Mouse (Mus musculus) hematopoietic stem cell, adult 5-6 weeks (primary cell): ENCODE data around the gene Dlec1. TPM values are rescaled to one million over a fixed set of nuclear protein-coding genes. Genes with fewer than 3 reads are reported as not detected.
A peak's percentile ranks its signal among the peaks of the same experiment; 100 is the strongest.

Source experiments
- ATAC-seq, 2 experiments: fragments of 125-278 bp in 1 of 2; replicated peaks in 1 of 2; 2 replicates each; pipeline ENCODE4 v1.8.0; 2016 to 2017; ENCODE audit warnings: inconsistent platforms in 2 of 2, mild to moderate bottlenecking in 2 of 2, moderate number of reproducible peaks in 2 of 2, low read depth in 1 of 2, moderate TSS enrichment in 1 of 2; ENCODE audit not compliant: low FRiP score in 2 of 2, poor library complexity in 2 of 2, severe bottlenecking in 2 of 2, insufficient read depth in 1 of 2, low TSS enrichment in 1 of 2
- total RNA-seq: library from RNA; stranded (forward); fragments of 172-1452, 232-1000 nt; gene quantifications from 2 replicates; pipeline ENCODE4 v1.2.3, GENCODE M21; 2017

The Dlec1 gene
- 0.55 TPM in 1 of 2 replicates, not detected in the other for total RNA-seq

DNA sequence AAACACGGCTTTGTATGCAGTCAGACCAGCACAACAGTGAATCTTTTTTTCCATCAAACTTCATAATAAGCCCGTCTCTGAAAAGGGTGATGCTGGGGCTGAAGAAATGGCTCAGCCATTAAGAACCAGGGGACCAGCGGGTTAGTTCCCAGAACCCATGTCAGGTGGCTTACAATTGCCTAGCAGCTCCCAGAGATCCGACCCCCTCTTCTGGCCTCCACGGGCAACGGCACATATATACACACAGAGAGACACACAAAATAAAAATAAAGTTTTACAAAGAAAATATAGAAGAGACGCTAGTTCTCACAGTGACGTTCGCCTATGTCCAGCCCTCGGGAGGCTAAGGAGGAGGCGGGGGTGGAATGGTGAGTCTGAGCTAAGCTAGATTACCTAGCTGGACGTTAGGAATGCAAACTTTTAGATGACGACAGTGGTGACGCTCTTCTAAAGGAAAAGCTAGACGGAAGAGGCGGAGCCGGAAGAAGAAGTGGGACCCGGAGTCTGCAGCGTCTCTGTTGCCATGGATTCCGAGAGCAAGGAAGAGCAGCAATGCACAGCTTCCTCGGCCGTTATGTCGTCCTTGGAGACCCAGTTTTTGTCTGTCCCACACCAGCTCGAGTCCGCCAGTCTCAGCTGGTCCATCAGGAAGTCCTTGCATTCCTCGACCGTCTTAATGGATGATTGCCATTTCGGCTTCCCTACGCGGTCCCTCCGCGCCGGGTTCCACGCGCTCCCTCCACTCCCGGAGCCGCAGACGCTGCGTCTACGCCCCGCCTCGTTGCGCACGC lies at the start of gene Dlec1:
TSS of gene Dlec1 (plus strand) at position 487 of the 791 bp plus-strand sequence.
- ATAC-seq = peak; percentile 92 to 96

DNA sequence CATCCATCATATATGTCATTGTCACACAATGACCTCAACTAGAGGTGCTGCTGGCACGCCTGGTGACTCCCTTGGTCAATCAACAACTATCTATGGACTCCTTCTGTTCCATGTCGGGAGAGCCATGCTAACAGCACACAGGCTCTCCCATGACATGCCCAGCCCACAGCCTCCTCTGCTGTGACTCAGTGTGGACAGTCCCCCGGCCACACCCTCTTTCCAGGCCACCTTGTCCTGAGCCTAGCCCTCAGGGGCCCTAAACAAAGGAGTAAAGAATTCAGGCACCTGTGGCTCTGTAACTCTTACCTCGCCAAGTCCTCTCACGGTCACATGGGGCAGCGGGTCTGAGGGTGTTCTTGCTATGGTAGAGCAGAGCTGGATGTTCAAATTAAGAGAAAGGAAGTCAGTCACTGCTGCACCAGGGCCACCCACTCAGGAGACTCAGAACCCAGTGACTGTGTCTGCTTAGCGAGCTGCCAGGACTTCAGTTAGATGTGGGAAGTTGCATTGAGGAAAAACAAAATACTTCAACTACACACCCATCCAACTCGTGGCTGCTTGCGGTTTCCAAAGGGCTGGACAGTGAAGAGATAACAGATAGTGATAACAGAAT lies 48.2 kb upstream of the Dlec1 start:
- ATAC-seq = 0 out of 4 replicates have a peak, but pooled peaks of 1 of the 2 experiments have one; percentile 13

DNA sequence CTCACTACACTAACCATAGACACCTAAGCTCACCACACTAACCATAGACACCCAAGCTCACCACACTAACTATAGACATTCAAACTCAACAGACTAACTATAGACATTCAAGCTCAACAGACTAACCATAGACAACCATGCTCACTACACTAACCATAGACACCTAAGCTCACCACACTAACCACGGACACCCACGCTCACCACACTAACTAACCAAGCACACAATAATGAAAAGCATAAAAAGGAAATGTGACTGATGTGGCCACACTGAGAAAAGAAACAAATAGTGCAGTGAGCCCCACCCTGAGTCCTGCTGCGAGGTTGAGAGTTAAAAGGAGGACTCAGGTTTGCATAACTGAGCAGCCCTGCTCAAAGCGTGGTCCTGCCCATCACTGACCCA lies 46.9 kb upstream of the Dlec1 start:
- no peak for ATAC-seq

DNA sequence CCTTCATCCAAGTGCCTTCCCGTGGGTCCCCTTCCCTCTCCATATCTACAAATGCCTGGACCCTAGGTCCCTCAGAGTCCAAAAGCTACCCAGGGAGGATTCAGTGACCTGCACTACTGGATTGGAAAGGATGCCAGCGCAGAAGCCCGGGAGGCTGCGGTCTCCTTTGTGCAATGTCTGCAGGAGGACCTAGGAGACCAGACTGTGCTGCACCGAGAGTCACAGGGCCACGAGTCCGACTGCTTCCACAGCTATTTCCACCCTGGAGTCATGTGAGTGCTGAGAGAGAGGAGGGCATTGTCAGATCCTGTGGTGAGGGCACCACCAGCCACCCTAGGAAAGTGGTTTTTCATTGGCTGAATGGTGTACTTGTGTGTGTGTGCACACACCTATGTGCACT lies 44.0 kb upstream of the Dlec1 start:
- no peak for ATAC-seq

DNA sequence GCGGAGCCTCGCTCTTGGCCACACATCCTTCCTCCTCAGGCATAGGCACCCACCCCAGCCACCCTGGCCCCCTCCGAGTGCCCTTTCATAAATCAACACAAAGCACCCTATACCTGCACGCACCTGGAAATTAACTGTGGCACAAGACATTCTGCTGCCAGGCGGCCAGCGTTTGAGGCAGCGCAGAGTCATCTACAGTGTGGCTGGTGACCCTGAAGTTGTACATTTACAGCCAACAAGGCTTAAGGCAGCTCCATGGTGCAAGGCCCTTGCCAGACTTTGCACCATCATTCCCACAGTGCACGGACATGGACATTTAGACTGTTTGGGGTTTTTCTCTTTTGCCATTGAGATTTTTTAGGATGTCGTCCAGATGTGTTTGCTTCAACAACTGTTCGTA lies 41.6 kb upstream of the Dlec1 start:
- ATAC-seq = no peak

DNA sequence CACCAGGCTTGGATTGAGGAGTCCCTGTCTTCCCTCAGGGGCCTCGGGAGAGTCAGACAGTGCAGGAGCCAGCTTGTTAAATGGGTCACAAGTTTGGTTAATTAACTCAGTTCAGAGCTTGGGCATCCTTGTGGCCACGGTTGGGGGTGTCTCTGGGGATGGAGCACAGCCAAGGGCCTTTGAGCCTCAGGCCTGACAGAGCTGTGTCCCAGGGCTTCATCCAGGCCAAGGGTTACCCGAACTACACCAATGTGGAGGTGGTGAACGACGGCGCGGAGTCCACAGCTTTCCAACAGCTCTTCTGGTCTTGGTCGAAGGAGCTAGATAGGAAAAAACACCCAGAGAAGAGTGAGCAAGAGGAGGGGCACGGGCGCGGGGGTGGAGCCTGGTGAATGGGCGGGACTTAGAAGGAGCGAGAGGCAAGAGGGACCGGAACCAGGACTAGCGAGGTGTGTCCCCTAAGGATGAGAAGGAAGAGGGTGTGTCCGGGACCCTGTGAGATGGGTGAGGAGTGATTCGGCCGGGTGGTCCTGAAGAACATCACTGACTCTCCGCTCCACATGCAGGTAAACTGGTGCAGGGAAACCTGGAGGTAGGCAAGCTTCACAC lies 39.1 kb upstream of the Dlec1 start:
- peak; percentile 8 to 26; a peak in 1 of 4 replicates for ATAC-seq

DNA sequence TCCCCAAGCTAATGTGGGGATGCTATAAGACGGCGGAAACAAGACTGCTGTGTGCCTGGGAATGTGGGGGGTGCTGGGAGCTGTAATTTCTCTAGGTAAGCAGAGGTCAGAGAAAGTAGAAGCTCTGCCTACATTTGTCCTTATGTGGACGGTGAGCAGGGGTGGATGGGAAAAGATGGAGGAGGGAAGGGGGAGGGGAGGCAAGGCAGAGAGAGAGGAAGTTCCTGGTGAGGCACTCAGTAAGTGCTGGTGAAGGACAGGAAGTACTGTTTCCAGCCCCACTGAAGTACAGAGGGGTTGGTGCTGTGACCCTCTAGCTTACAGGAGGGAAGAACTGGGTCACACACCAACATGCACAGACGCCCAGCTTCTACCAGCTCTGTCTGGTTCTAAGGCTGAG lies 38.0 kb upstream of the Dlec1 start:
- ATAC-seq = peak; percentile 46 to 58; a peak in 3 of 4 replicates

DNA sequence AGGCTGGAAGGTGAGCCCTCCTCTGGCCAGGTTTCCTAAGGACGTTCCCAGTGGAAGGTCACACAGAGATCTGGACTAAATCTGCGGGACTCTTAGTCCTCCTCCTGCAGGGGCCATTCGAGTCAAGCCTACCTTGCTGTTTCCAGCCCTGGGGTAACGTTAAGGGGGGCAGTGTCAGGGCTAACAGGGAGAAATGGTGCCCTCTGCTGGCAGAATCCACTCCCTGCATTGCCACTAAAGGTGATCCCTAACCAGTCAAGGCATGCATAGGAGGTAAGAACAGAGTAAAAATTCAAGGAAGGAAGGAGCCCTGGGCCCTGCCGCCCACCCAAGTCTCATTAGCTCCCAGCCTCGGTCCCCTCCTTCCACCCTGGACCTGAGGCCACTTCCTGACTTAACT lies 34.7 kb upstream of the Dlec1 start:
- ATAC-seq = peak; percentile 64 to 79; a peak in 3 of 4 replicates

DNA sequence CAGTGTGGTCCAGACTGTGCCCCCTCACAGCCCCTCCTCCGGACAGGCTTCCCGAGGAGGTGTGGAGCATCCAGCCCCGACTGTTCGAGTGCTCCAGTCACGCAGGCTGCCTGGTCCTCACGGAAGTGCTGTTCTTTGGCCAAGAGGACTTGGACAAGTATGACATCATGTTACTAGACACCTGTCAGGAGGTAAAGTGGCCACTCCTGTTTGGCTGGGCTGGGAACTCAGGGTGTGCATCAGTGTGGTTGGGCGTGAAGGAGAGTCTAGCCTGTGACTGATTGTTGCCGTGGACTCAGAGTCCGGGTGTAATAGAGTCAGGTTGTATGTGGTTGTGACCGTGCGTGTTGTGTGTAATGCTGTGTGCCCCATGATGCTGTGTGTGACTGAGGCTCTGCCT lies 34.0 kb upstream of the Dlec1 start:
- ATAC-seq = no peak

DNA sequence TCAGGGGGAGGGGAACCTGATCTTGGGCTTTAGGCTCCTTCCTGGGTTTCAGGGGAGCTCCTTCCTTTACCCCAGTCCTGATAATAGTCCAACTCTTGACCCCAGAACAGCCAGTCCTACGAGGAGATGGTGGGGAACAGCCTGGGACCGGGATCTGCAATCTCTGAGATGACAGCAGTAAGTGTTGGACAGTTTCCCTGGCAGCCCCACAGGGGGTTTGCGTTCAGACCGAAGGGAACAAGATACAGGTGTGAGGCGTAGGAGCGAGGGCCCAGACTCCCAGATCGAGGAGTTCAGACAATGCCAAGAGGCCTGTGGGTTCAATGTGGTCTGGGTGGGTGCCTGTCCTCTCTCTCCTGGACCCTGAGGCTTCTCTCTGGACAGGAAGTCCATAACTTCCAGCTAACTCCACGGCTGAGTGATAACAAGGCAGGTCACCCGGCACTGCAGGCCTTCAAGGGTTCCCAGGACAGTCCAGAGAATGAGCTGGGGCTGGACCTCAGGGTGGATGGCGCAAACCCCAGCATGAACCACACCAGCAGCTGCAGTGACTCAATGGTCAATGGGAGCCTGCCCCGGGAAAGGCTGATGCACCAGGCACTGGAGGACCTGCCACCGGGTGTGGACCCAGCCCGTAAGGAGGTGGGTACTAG lies 32.0 kb upstream of the Dlec1 start:
- no peak for ATAC-seq

DNA sequence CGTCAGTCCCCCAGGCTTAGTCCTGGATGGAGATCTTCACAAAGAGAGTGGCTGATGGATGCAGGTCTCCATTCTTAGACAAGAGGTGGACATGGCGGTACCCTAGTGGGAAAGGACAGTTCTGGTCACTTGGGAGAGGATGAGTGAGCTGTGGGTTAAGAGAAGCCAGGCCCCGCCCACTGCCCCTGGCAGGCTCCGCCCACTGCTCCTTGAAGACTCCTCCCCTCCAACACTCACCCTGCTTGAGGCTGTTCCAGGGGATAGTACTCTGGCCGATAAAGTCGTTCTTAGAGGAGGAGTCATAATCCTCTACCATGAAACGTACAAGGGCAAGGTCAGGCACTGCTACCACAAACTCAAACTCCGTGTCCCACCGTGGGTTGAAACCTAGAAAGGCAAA lies 30.5 kb upstream of the Dlec1 start:
- ATAC-seq = no peak

DNA sequence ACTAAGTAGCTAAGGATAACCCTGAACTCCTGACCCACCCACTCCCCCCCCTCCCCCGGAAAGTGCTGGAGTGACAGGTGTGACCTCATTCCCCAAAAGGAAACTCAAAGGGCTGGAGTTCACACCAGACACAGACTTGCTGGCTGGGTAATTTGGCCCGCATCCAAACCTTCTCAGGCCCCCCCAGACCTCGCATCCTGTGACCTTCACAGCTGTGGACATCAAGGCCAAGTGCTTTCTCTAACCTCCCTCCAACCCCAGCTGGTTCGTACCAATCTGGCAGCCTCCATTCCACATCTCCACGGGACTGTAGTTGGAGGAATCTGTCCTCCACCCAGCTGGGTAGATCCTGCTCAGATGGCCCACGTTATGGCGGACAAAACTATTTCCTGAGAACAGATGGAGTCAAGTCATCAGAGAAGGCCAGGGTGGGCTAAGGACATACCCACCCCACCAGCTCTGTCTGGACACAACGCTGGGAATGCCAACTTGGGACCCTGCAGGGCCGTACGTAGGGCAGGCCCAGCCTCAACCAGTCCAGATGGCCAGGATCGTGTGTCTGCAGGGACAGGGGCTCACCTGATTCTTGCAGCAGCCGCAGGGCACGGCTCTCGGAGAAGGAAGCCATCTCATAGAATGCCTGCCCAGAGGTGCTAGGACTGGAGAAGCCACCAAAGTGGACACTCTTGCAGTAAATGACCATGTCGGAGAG lies 28.9 kb upstream of the Dlec1 start:
- ATAC-seq = no peak

DNA sequence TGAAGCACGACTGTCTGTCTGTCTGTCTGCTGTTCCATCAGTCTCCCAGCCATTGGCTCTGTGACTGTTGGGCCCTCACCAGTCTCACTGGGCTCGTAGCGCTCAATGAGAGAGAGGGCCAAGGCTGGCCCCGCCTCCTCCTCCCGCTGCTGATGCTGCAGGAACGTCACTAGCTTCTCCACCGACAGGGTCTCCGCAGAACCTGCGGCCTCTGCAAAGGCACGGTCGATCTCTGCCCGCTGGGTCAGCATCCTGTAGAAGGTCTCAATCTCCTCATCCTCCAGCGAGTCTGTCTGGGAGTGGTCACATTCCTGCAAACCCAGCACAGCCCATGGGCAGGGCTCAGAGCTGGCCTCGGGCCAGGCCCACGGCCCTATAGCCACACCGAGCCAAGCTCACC lies 26.6 kb upstream of the Dlec1 start:
- ATAC-seq = no peak

DNA sequence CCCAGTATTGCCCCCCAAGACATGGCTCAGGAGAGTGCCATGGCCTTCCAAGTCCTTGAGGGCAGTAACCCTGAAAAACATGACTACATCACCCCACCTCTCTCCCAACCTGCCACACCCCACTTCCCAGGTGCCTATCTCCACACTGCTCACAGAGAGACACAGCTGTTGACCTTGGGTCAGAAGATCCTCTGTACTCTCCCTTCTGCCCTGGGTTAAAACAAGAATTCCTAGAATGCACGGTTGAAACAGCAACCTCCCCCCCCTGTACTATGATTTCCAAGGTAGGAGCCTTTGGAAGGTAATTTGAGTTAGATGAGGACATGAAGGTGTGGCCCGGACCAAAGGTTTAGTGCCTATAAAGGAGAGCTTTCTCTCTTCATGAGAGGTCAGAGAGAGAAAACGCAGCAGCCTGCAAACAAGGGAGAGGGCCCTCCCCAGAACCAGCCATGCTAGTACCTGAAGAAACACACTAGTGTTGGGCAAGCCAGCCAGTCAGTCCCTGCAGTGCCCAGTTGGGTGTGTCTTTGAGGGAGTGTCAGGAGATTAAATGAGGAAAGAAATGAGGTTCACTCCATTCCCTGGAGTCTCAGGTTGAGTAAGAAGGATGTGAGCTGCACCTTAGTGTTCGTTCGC lies 22.1 kb upstream of the Dlec1 start:
- no peak for ATAC-seq

DNA sequence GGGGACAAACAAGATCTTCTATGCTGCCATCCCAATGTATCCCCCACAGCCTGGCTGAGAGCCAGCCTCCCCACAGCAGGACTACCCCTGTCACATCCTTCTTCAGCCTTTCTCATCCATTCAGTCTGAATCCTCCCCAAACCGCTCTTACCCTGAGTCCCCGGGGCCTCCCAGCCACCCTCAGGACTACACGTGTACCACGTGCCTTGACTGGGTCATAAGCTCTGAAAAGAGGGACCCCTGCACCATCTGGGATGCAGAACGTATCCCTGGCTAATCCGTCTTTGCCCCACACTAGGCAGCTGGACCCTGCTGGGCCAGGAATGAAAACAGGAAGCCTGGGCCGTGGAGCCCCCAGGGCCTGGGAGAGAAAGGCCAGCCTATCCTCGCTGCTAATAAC lies 20.2 kb upstream of the Dlec1 start:
- no peak for ATAC-seq

DNA sequence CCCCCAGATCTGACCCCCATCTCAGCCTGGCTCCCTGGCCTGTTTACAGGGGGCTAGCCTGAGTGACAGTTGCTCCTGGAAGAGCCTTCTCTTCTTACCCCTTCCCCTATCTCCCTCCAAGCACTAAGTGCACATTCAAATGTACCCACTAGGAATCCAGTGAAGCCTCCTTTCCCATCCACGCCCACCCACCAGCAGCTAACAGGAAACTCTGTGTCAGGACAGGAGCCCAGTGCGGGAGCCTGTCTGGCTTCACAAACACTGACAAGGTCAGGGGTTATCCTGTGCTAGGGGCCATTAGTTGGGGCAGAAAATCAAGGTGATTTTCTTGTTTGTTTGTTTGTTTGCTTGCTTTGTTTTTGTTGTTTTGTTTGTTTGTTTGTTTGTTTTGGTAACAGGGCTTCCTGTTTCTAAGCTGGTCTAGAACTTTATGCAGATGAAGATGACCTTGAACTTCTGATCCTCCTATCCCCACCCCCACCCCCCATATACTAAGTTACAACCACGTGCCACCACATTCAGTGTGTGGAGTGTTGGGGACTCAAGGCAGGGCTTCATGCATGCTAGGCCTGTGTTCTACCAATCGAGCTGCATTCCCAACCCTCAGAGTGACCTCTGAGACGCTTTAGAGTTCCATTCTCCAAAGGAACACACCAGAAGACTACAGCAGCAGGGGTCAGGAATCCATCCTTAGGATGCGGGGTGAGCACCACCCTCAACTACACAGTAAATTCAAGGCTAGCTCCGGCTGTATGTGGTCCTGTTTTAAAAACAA lies 19.4 kb upstream of the Dlec1 start:
- no peak for ATAC-seq
